Mouse (Mus musculus) intestine, postnatal 0 days (tissue): Measurements from ENCODE around the gene Tiam1. TPM values are rescaled to one million over a fixed set of nuclear protein-coding genes. Genes with fewer than 3 reads are reported as not detected.

Experiments
- ATAC-seq: fragments of 200-750 bp; cut with Nextera tagmentation; 2 replicates; pipeline ENCODE4 v1.8.0; 2017; ENCODE audit warnings: mild to moderate bottlenecking, moderate TSS enrichment, moderate library complexity
- H3K27ac ChIP-seq: fragments of 300-500 bp; sonication (generic); 2 replicates; pipeline ENCODE4 v1.5.1; 2014; ENCODE audit warnings: mild to moderate bottlenecking, low read depth, low read length, moderate library complexity
- H3K27me3 ChIP-seq: fragments of 300-500 bp; sonication (generic); replicated peaks from 2 replicates; pipeline ENCODE4 v1.6.1; 2014; ENCODE audit warnings: low read length, mixed read lengths; ENCODE audit not compliant: control insufficient read depth, insufficient read depth
- H3K36me3 ChIP-seq: fragments of 300-500 bp; sonication (generic); 2 replicates; pipeline ENCODE4 v1.6.1; 2014; ENCODE audit warnings: mild to moderate bottlenecking, moderate library complexity; ENCODE audit not compliant: control insufficient read depth, insufficient read depth
- H3K4me1 ChIP-seq: fragments of 300-500 bp; sonication (generic); replicated peaks from 2 replicates; pipeline ENCODE4 v1.6.1; 2014; ENCODE audit warnings: antibody characterized with exemption, low read length, mixed read lengths; ENCODE audit not compliant: control insufficient read depth, insufficient read depth
- H3K4me2 ChIP-seq: fragments of 300-500 bp; sonication (generic); replicated peaks from 2 replicates; pipeline ENCODE4 v1.6.1; 2014; ENCODE audit warnings: low read depth, mild to moderate bottlenecking, moderate library complexity
- H3K4me3 ChIP-seq: fragments of 300-500 bp; sonication (generic); 2 replicates; pipeline ENCODE4 v1.5.1; 2014; ENCODE audit warnings: low read depth, low read length
- H3K9ac ChIP-seq: fragments of 300-500 bp; sonication (generic); 2 replicates; pipeline ENCODE4 v1.6.1; 2014; ENCODE audit warnings: mild to moderate bottlenecking, low read depth, low read length
- H3K9me3 ChIP-seq: fragments of 300-500 bp; sonication (generic); 2 replicates; pipeline ENCODE4 v1.6.1; 2016; ENCODE audit warnings: mixed run types; ENCODE audit not compliant: control insufficient read depth
- CTCF ChIP-seq: sonication (generic); IDR thresholded peaks from 2 replicates; pipeline ENCODE4 v1.5.1; 2016; ENCODE audit warnings: low read depth, mild to moderate bottlenecking, control low read depth, antibody characterized with exemption, moderate library complexity
- whole genome bisulfite sequencing: fragments of 180-500 bp; shearing (Covaris S2); extraction: QIAGEN DNeasy Blood & Tissue Kit; methylation state at CpG from one replicate; pipeline ENCODE4 v1.1.7; 2014; 5-methylcytosine and 5-hydroxymethylcytosine counted together
- polyA plus RNA-seq: library from polyadenylated mRNA; unstranded; fragments of >200 nt; fragmentation: Nextera tagmentation; extraction: Ambion mirVana; gene quantifications from 2 replicates; pipeline ENCODE4 v1.2.1, GENCODE M21; 2015

Tiam1 gene
- polyA plus RNA-seq, 1 experiment from 2014 or later = 3.3 TPM

DNA sequence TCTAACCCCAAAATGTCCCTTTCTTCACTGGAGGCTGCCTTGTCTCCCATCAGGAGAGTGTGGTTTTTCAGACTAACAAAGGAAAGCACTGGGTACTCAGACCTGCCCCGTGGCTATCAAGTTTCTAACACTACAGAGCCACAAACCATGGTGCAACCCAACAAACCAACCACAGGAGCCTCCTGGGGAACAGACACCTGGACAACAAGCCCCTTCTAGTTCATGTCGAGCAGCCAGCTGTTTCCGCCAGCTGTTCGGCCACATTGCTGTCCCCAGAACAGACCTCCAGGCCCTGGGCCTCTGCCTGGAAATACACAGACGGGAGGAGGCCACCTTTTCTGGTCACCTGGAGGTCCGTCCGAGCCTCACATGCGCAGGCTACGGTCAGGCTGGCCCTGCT, 21.1 kb downstream of the Tiam1 start:
- no peak for ATAC-seq
- Histone ChIP-seq H3K4me3 (no peak overlapping the region), H3K27me3 (no peaks in the 10 kb centered on the region), H3K36me3 (no peaks in the 10 kb centered on the region), H3K9ac (no peak overlapping the region), H3K9me3 (no peaks in the 10 kb centered on the region), H3K27ac (no peak overlapping the region), H3K4me2 (no peak overlapping the region), H3K4me1 (no peaks in the 10 kb centered on the region)
- whole genome bisulfite sequencing = 83% methylated on average over 9 of the region's 9 CpGs
- TF ChIP-seq CTCF = no peak

DNA sequence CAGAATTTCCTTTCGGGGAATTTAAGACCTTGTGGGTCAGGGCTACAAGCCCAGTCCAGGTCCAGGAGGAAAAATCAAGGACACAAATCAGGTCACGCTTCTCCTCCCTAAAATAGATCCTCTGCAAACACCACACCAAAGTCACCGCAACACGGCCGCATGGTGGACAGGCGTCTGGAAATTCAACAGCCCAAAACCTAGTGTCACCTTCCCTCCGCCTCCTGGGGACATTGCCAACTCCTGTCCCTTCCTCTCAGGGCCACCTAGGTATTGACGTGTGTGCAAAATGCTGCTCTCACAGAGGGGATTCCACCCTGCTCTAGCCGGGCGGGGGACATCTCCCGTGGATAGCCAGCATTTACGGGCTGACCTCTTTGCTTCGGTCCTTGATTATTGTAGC, 21.8 kb downstream of the Tiam1 start:
- no peak for ATAC-seq
- Histone ChIP-seq H3K27me3 (no peaks in the 10 kb centered on the region), H3K9ac (no peak overlapping the region), H3K4me2 (no peak overlapping the region), H3K4me3 (no peak overlapping the region), H3K27ac (no peak overlapping the region), H3K36me3 (no peaks in the 10 kb centered on the region), H3K9me3 (no peaks in the 10 kb centered on the region), H3K4me1 (no peaks in the 10 kb centered on the region)
- TF ChIP-seq CTCF = no peak
- WGBS = 89% methylated on average over 13 of the region's 13 CpGs

DNA sequence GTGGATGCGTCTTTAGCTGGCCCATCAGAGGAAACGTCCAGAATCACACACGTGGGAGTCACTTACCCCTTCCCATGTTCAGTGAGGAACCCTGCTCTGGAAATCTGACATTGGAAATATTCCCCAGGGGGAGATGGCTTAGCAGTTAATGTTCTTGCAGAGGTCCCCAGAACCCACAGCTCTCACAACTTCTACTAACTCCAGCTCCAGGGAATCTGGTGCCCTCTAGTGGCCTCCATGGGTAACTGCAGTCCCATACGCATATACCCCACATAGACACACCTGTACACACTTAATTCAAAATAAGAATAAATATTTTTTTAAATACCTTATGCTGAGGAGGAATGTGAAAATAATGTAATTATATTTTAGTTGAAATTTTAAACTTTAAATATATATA, 23.6 kb downstream of the Tiam1 start:
- H3K4me3 ChIP-seq = no peak overlapping the region
- no peak for ATAC-seq
- no peaks in the 10 kb centered on the region for H3K36me3 ChIP-seq
- no peaks in the 10 kb centered on the region for H3K9me3 ChIP-seq
- 96% methylated on average over 4 of the region's 4 CpGs for WGBS
- H3K27me3 ChIP-seq = no peaks in the 10 kb centered on the region
- H3K27ac ChIP-seq = no peak overlapping the region
- no peaks in the 10 kb centered on the region for H3K4me1 ChIP-seq
- H3K9ac ChIP-seq = no peak overlapping the region
- no peak overlapping the region for H3K4me2 ChIP-seq
- TF ChIP-seq CTCF = peak; percentile 59

DNA sequence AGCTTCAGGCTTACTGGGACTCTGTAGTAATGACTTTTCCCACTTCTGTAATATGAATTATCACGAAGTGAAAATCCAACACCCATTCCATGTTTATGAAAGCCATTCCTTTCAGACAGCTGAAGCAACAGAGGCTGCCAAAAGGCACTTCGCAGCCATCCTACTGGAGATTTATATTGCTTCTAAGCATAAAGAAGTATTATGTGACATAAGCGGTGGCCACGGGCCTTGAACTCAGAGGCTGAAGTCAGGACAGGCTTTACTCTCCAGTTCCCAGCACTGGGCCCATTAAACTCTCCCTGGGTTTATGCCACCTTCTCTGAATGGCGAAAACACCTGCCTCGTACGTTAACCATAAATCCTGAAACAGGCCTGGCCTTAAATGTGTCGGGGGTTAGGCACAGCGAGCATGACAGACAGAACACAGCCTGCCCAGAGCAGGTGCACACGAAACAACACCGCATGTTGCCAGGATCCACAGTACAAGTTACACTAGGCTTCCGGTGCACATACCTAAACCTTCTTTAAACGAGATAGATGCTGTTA, 26.9 kb downstream of the Tiam1 start:
- no peaks in the 10 kb centered on the region for H3K4me1 ChIP-seq
- H3K4me2 ChIP-seq = no peak overlapping the region
- H3K36me3 ChIP-seq = no peaks in the 10 kb centered on the region
- no peak for ATAC-seq
- no peak overlapping the region for H3K27ac ChIP-seq
- no peak overlapping the region for H3K9ac ChIP-seq
- no peaks in the 10 kb centered on the region for H3K9me3 ChIP-seq
- no peak overlapping the region for H3K4me3 ChIP-seq
- 69% methylated on average over 13 of the region's 13 CpGs for WGBS
- TF ChIP-seq CTCF = no peak
- no peaks in the 10 kb centered on the region for H3K27me3 ChIP-seq

DNA sequence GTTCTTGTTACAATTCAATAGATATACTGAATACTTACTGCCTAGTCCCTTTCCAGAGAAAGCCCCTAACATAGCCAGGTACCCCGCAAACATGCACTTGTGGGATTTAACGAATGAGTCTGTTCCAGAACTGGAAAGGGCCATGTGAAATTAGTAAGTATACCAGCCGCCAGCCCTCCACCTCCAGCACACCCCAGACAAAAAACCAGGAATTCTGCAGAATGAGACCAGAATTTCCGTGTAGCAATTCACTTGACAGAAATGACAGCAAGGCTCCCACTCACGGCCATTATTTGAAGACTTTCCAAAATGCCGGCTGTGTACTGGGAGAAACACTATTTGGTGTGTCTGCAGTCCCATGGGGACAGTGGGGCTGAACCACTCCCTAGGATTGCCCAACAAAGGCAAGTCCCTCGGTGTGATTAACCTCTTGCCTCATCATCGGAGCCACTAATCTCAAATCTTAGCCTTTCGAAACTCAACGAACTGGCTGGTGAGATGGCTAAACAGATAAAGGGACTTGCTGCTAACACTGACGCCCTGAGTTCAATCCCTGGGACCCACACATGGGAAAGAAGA, 30.9 kb downstream of the Tiam1 start:
- H3K36me3 ChIP-seq = no peaks in the 10 kb centered on the region
- no peak overlapping the region for H3K27ac ChIP-seq
- no peaks in the 10 kb centered on the region for H3K27me3 ChIP-seq
- H3K9me3 ChIP-seq = no peaks in the 10 kb centered on the region
- H3K9ac ChIP-seq = no peak overlapping the region
- H3K4me2 ChIP-seq = no peak overlapping the region
- no peak overlapping the region for H3K4me3 ChIP-seq
- TF ChIP-seq CTCF = no peak
- 76% methylated on average over 11 of the region's 11 CpGs for WGBS
- H3K4me1 ChIP-seq = no peaks in the 10 kb centered on the region
- ATAC-seq = no peak

DNA sequence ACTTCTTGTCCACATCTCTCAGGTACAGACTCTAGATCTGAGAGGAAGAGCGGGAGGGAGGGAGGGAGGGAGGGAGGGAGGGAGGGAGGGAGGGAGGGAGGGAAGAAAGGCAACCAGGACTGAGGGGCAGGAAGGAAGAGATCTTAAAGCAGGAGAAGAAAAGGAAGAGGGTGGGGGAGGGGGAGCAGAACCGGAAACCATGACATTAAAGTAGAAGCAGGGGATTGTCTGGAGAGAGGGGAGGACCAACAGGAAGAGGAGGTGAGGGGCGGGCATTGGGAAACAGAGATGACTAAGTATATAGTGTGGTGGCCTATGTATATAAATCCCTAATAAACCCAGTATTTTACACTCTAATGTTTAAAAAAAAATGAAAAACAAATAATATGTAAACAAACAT, 34.1 kb downstream of the Tiam1 start:
- H3K9me3 ChIP-seq = no peaks in the 10 kb centered on the region
- no peaks in the 10 kb centered on the region for H3K27me3 ChIP-seq
- TF ChIP-seq CTCF = no peak
- no peaks in the 10 kb centered on the region for H3K4me1 ChIP-seq
- H3K36me3 ChIP-seq = no peaks in the 10 kb centered on the region
- H3K4me2 ChIP-seq = no peak overlapping the region
- H3K27ac ChIP-seq = no peak overlapping the region
- H3K4me3 ChIP-seq = no peak overlapping the region
- 72% methylated on average over 3 of the region's 3 CpGs for WGBS
- H3K9ac ChIP-seq = no peak overlapping the region
- ATAC-seq = no peak
